In the genomic region with DNA sequence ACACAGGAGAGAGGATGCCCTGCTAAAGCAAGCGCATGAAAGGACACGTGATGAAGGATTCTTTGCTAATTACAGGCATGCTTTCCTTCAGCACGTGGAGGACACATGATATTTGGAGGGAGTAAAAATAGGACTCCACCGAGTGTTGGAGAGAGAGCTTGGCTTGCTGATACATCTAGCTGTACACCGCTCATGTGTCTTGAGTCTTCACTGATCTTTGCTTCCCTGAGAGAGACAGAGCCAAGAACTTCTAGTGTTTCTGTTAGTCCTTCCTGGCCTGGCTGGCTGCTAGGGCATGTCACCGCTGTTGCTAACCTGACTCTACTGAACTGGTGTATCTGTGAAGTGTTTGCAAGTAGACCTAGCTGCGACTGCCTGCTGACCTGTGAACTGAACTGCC, we compare ENCODE assay signal across 15 mouse cellular contexts. TPM values are rescaled to one million over a fixed set of nuclear protein-coding genes. Genes with fewer than 3 reads are reported as not detected.
"Had no signal": no experiment of that assay in that cellular context is flagged by ENCODE, and none has a peak within 500 bp of the region (broad histone marks: within the 10 kb centered on the region; RNA-seq: fewer than 3 reads in every experiment).

No protein-coding gene starts in this region.

- H3K4me3 ChIP-seq: layer of hippocampus, adult 2 months; limb, embryonic 10.5 days; liver, embryonic 15.5 days; midbrain, embryonic 13.5 days had no signal

- ATAC-seq: lung, postnatal 0 days; midbrain, embryonic 13.5 days had no signal

- H3K4me1 ChIP-seq: limb, embryonic 10.5 days; midbrain, embryonic 13.5 days had no signal

- H3K4me2 ChIP-seq: liver, embryonic 11.5 days; liver, embryonic 15.5 days; midbrain, embryonic 13.5 days had no signal

- H3K9me3 ChIP-seq: limb, embryonic 10.5 days; liver, embryonic 15.5 days; midbrain, embryonic 13.5 days had no signal

- H3K27ac ChIP-seq: kidney, postnatal 0 days; layer of hippocampus, adult 2 months; limb, embryonic 10.5 days; liver, embryonic 15.5 days; midbrain, embryonic 13.5 days had no signal

- H3K27me3 ChIP-seq: liver, embryonic 15.5 days; midbrain, embryonic 13.5 days had no signal

- H3K9ac ChIP-seq: liver, embryonic 15.5 days; midbrain, embryonic 13.5 days had no signal

- DNase-seq: kidney, postnatal 36 days; lung, adult 2 months; lung, postnatal 36 days; right cerebral cortex, postnatal 14 days had no signal

RNA-seq across cellular contexts. Expression of gene Tnfrsf18, which starts 1.8 kb away (rescaled TPM):
- total RNA-seq: layer of hippocampus, adult 2 months; layer of hippocampus, postnatal 10 days; midbrain, postnatal 0 days had no signal

RNA-seq across cellular contexts. Expression of gene Ttll10, which starts 35.0 kb away (rescaled TPM):
- total RNA-seq: megakaryocyte progenitor cell, adult 5-6 weeks had no signal
- polyA plus RNA-seq: midbrain, embryonic 13.5 days; midbrain, postnatal 0 days; neural tube, embryonic 14.5 days had no signal
